Mouse (Mus musculus) lung, embryonic 15.5 days (tissue): ENCODE measurements at regions not wholly inside any gene's neighbourhood (a gene's known extent, or its start where the extent isn't known, plus 50 kb on each side); places are given as distances from the start of the nearest gene placed in this dataset.

Experiments
- ATAC-seq: fragments of 200-750 bp; cut with Nextera tagmentation; 2 replicates; pipeline ENCODE4 v1.8.0; 2017; ENCODE audit warnings: moderate number of reproducible peaks, borderline replicate concordance; ENCODE audit not compliant: low FRiP score, low TSS enrichment; ENCODE audit errors: extremely low read depth
- H3K27ac ChIP-seq: fragments of 300-500 bp; sonication (generic); 2 replicates; pipeline ENCODE4 v1.5.1; 2015; ENCODE audit warnings: moderate library complexity, mild to moderate bottlenecking, inconsistent platforms
- H3K27me3 ChIP-seq: fragments of 300-500 bp; sonication (generic); 2 replicates; pipeline ENCODE4 v1.6.1; 2015; ENCODE audit warnings: inconsistent platforms
- H3K36me3 ChIP-seq: fragments of 300-500 bp; sonication (generic); 2 replicates; pipeline ENCODE4 v1.6.1; 2015; ENCODE audit warnings: inconsistent platforms
- H3K4me1 ChIP-seq: fragments of 300-500 bp; sonication (generic); 2 replicates; pipeline ENCODE4 v1.6.1; 2015; ENCODE audit warnings: inconsistent platforms
- H3K4me2 ChIP-seq: fragments of 300-500 bp; sonication (generic); 2 replicates; pipeline ENCODE4 v1.6.1; 2015; ENCODE audit warnings: inconsistent platforms, mild to moderate bottlenecking, moderate library complexity
- H3K4me3 ChIP-seq: fragments of 300-500 bp; sonication (generic); 2 replicates; pipeline ENCODE4 v1.5.1; 2015; ENCODE audit warnings: mild to moderate bottlenecking, inconsistent platforms
- H3K9ac ChIP-seq: fragments of 300-500 bp; sonication (generic); 2 replicates; pipeline ENCODE4 v1.6.1; 2015; ENCODE audit warnings: inconsistent platforms
- H3K9me3 ChIP-seq: fragments of 300-500 bp; sonication (generic); 2 replicates; pipeline ENCODE4 v1.6.1; 2016; ENCODE audit warnings: inconsistent platforms
- WGBS: fragments of 180-500 bp; shearing (Covaris S2); methylation state at CpG from one replicate; pipeline ENCODE4 v1.1.7; 2015; 5-methylcytosine and 5-hydroxymethylcytosine counted together

DNA sequence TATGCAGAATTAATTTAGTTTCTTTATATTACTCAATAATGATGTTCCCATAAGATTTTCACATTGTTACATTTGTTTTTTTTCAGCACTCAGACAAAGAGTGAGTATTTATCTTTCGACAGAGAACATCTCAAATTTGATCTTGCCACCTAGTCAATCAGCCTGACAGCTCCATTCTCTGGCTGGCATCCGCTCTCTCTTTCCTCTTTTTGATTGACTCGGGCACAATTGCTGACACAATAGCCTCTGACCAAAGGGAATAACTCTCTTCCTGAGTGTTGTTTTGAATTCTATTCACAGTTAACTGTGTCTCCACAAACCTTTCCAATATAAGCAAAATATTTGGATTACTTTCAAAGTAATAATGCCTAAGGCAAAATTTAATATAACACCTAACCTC lies 711.4 kb downstream of the Adgrl2 start:
- no peak for ATAC-seq
- no peak overlapping the region for H3K27ac ChIP-seq
- H3K4me1 ChIP-seq, result no peaks in the 10 kb centered on the region
- no peaks in the 10 kb centered on the region for H3K36me3 ChIP-seq
- no peak overlapping the region for H3K4me3 ChIP-seq
- no peak overlapping the region for H3K9ac ChIP-seq
- no peaks in the 10 kb centered on the region for H3K9me3 ChIP-seq
- no peaks in the 10 kb centered on the region for H3K27me3 ChIP-seq
- no peak overlapping the region for H3K4me2 ChIP-seq
- WGBS, result 17% methylated on average over 3 of the region's 3 CpGs

DNA sequence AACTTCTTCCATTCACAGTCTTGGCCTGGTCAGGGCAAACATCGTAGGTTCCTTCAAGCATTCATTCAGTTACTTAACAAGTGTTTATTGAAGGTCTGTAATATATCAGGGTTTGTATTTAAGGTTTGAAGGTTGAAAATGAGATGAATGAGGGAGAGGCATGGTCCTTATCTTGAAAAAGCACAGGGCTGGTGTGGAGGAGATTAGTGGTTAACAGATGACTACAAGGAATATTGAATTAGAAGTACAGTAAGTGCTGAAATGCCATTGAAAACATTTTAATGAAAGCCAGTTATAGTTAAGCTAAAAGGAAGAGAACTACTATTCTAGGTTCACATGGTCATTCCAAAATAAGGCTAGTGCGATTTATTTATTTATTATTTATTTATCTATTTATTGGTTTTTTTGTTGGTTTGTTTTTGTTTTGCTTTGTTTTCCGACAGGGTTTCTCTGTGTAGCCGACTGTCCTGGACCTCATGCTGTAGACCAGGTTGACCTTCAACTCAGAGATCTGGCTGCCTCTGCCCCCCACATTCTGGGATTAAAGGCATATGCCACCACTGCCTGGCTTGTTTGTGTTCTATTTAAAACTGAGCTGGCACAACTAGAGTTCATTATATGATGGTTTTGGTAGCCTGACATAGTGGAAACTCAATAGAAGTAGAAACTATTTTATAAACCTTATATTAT lies 718.1 kb downstream of the Adgrl2 start:
- H3K4me1 ChIP-seq, result no peaks in the 10 kb centered on the region
- H3K27ac ChIP-seq, result no peak overlapping the region
- 68% methylated on average over 4 of the region's 4 CpGs for WGBS
- H3K4me3 ChIP-seq, result no peak overlapping the region
- no peak overlapping the region for H3K4me2 ChIP-seq
- H3K9me3 ChIP-seq, result no peaks in the 10 kb centered on the region
- no peaks in the 10 kb centered on the region for H3K27me3 ChIP-seq
- no peak overlapping the region for H3K9ac ChIP-seq
- no peak for ATAC-seq
- no peaks in the 10 kb centered on the region for H3K36me3 ChIP-seq

GRCm38 (mm10) chr3:148268812-148269211 lies 721.5 kb downstream of the Adgrl2 start:
- Histone ChIP-seq H3K4me2 (no peak overlapping the region), H3K4me3 (no peak overlapping the region), H3K4me1 (no peaks in the 10 kb centered on the region), H3K27me3 (no peaks in the 10 kb centered on the region), H3K27ac (no peak overlapping the region), H3K9ac (no peak overlapping the region), H3K36me3 (no peaks in the 10 kb centered on the region), H3K9me3 (no peaks in the 10 kb centered on the region)
- WGBS, result 91% methylated on average over 4 of the region's 4 CpGs
- ATAC-seq, result no peak

DNA sequence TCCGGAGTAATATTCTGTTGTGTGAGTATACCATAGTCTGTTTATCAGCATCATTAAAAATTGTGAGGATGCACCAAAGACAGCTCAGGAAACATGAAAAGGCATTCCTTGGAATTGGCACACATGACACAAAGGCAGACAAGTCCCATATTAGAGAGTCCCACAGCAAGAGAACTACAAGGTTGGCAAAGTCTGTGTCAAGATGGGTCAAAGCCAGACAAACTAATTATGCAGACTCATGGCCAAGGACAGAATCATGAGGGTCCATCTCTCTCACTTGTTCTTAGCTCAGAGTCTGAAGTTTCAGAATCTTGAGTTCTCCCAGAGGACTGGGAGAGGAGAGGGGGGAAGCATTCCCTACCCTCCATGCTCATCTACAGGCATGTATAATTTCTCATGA lies 731.1 kb downstream of the Adgrl2 start:
- no peak overlapping the region for H3K4me2 ChIP-seq
- no peak overlapping the region for H3K27ac ChIP-seq
- no peak overlapping the region for H3K4me3 ChIP-seq
- no peaks in the 10 kb centered on the region for H3K27me3 ChIP-seq
- ATAC-seq, result no peak
- no peaks in the 10 kb centered on the region for H3K4me1 ChIP-seq
- no peak overlapping the region for H3K9ac ChIP-seq
- H3K36me3 ChIP-seq, result no peaks in the 10 kb centered on the region
- 93% methylated on average over 1 of the region's 1 CpGs for WGBS
- H3K9me3 ChIP-seq, result no peaks in the 10 kb centered on the region

- 0 out of 2 replicates have a peak, but pooled peaks cover 3% of the 10 kb centered on the region for H3K4me1 ChIP-seq
- H3K27me3 ChIP-seq, result no peaks in the 10 kb centered on the region
- WGBS, result 43% methylated on average over 1 of the region's 1 CpGs
Observed at GRCm38 (mm10) chr3:148248617-148249016, 741.7 kb downstream of the Adgrl2 start.

GRCm38 (mm10) chr3:148246786-148247185 lies 743.6 kb downstream of the Adgrl2 start:
- H3K4me1 ChIP-seq, result 0 out of 2 replicates have a peak, but pooled peaks cover 3% of the 10 kb centered on the region
- no peak overlapping the region for H3K4me2 ChIP-seq
- no peak overlapping the region for H3K4me3 ChIP-seq
- no peak overlapping the region for H3K27ac ChIP-seq
- H3K9ac ChIP-seq, result no peak overlapping the region
- no peak for ATAC-seq
- H3K9me3 ChIP-seq, result no peaks in the 10 kb centered on the region
- no peaks in the 10 kb centered on the region for H3K27me3 ChIP-seq
- H3K36me3 ChIP-seq, result no peaks in the 10 kb centered on the region

More at GRCm38 (mm10) chr3:148248617-148249016, 741.7 kb downstream of the Adgrl2 start:
- no peaks in the 10 kb centered on the region for H3K9me3 ChIP-seq
- no peak overlapping the region for H3K9ac ChIP-seq
- no peak overlapping the region for H3K4me3 ChIP-seq
- peak; percentile 82; the same call in 1 of the 2 replicates for ATAC-seq
- no peaks in the 10 kb centered on the region for H3K36me3 ChIP-seq
- no peak overlapping the region for H3K4me2 ChIP-seq
- 0 out of 2 replicates have a peak overlapping the region, but pooled peaks have one; percentile 27 for H3K27ac ChIP-seq

DNA sequence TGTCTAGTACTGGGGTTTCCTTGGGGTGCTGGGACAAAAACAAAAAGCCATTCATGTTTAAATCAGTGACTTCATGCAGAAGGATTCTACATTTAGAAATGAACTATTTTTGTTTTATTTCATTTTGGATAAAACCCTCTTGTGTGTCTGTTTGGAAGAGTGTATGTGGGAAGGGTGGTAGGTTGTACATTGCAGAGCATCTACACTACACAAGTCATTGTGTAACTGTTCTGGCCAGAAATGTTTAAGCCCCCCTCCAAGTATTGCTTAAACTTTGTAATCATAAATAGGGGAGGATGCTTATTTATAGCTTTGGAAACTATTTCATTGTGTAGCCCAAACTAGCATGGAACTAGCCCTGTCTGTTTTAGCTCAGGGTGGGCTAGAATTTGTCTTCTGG lies 752.3 kb downstream of the Adgrl2 start:
- peak overlapping the region; percentile 44 for H3K27ac ChIP-seq
- ATAC-seq, result no peak; the same call in 1 of the 2 replicates

DNA sequence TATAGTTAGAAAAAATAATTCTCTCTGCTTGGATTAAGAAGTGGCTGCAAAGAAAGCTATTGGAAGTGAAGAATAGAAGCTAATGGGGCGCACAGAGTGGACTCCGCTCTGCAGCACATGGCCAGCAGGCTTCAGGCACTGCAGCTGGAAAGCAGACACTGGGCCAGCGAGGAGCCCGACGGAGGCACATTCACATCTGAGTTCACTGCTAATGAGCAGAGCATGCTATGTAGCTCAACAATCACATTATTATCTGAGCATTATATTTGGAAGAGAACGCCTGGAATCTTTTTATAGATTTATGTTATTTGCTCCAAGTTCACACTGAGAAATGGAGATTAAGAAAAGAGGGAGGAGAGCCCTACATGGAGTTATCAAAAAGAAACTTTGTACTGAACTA lies 752.8 kb downstream of the Adgrl2 start:
- peak; percentile 94; the same call in 1 of the 2 replicates for ATAC-seq
- H3K27me3 ChIP-seq, result no peaks in the 10 kb centered on the region
- H3K9me3 ChIP-seq, result no peaks in the 10 kb centered on the region
- no peak overlapping the region for H3K4me2 ChIP-seq
- peak overlapping the region; percentile 21; the same call in 1 of the 2 replicates for H3K27ac ChIP-seq
- WGBS, result 47% methylated on average over 6 of the region's 6 CpGs
- H3K36me3 ChIP-seq, result no peaks in the 10 kb centered on the region
- H3K9ac ChIP-seq, result no peak overlapping the region
- H3K4me1 ChIP-seq, result no peaks in the 10 kb centered on the region
- no peak overlapping the region for H3K4me3 ChIP-seq

More for the DNA sequence above, 752.3 kb downstream of the Adgrl2 start:
- H3K27me3 ChIP-seq, result no peaks in the 10 kb centered on the region
- H3K4me2 ChIP-seq, result no peak overlapping the region
- no peaks in the 10 kb centered on the region for H3K4me1 ChIP-seq
- H3K4me3 ChIP-seq, result no peak overlapping the region
- H3K9ac ChIP-seq, result no peak overlapping the region
- no peaks in the 10 kb centered on the region for H3K9me3 ChIP-seq
- H3K36me3 ChIP-seq, result no peaks in the 10 kb centered on the region

- H3K36me3 ChIP-seq, result no peaks in the 10 kb centered on the region
- no peaks in the 10 kb centered on the region for H3K9me3 ChIP-seq
- H3K4me3 ChIP-seq, result no peak overlapping the region
- 85% methylated on average over 2 of the region's 2 CpGs for WGBS
- H3K27ac ChIP-seq, result no peak overlapping the region
- ATAC-seq, result no peak
- H3K27me3 ChIP-seq, result no peaks in the 10 kb centered on the region
- no peaks in the 10 kb centered on the region for H3K4me1 ChIP-seq
- no peak overlapping the region for H3K4me2 ChIP-seq
- no peak overlapping the region for H3K9ac ChIP-seq
Observed at GRCm38 (mm10) chr3:148233616-148234015, 756.7 kb downstream of the Adgrl2 start.

- Histone ChIP-seq H3K9ac (no peak overlapping the region), H3K27ac (no peak overlapping the region), H3K4me2 (no peak overlapping the region), H3K9me3 (no peaks in the 10 kb centered on the region), H3K27me3 (no peaks in the 10 kb centered on the region), H3K4me1 (peaks cover 3% of the 10 kb centered on the region; the same call in 1 of the 2 replicates), H3K36me3 (no peaks in the 10 kb centered on the region), H3K4me3 (no peak overlapping the region)
- WGBS, result 72% methylated on average over 3 of the region's 3 CpGs
- ATAC-seq, result no peak
Observed at GRCm38 (mm10) chr3:148229192-148229591, 761.2 kb downstream of the Adgrl2 start.

DNA sequence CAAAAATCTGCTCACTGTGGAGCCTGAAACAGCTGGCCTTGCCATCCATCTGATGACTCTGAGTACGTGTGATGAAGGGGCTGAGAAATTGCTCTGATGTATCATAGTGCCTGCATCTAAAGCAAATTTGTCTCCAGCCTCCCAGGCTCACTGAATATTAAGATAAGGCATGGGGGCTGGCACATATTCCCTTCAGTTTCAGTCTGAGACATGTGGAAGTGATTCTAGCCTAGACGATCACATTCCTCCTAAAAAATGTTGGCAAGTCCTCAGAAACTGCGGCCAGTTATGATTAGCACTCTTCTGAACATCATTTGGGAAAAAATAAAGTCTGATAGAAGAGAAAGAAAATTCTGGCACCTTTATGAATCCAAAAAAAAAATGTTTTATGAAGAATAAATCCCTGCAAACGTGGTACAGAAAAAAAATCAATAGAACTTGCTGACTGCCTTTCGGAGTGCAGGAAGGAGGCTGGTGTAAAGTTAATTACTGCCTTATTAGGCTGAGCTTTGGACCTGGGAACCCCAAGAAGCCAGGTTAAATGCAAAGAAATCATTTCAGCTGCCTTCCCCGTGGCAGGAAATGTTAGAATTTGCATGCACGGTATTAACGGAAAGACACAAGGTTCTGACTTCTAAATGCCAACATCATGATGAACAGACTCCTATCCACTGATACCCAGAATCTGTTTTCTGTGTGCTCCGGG lies 762.2 kb downstream of the Adgrl2 start:
- H3K36me3 ChIP-seq, result no peaks in the 10 kb centered on the region
- no peak overlapping the region for H3K27ac ChIP-seq
- H3K4me3 ChIP-seq, result no peak overlapping the region
- H3K9ac ChIP-seq, result no peak overlapping the region
- no peaks in the 10 kb centered on the region for H3K27me3 ChIP-seq
- peak; percentile 67; the same call in 1 of the 2 replicates for ATAC-seq
- peaks cover 3% of the 10 kb centered on the region; the same call in 1 of the 2 replicates for H3K4me1 ChIP-seq
- no peaks in the 10 kb centered on the region for H3K9me3 ChIP-seq
- 35% methylated on average over 9 of the region's 9 CpGs for WGBS
- H3K4me2 ChIP-seq, result no peak overlapping the region

- H3K27me3 ChIP-seq, result no peaks in the 10 kb centered on the region
- no peak overlapping the region for H3K27ac ChIP-seq
- no peak overlapping the region for H3K4me2 ChIP-seq
- H3K9me3 ChIP-seq, result no peaks in the 10 kb centered on the region
- no peak for ATAC-seq
- H3K36me3 ChIP-seq, result no peaks in the 10 kb centered on the region
- H3K4me1 ChIP-seq, result no peaks in the 10 kb centered on the region
- H3K4me3 ChIP-seq, result no peak overlapping the region
- no peak overlapping the region for H3K9ac ChIP-seq
- 89% methylated on average over 5 of the region's 5 CpGs for WGBS
Observed at GRCm38 (mm10) chr3:148220826-148221225, 769.5 kb downstream of the Adgrl2 start.
